Mouse (Mus musculus): Measurements from ENCODE around the gene Ino80b. TPM values are rescaled to one million over a fixed set of nuclear protein-coding genes. Genes with fewer than 3 reads are reported as not detected.

Gene Ino80b
- total RNA-seq, 2 experiments from 2014 or later = 20.1 to 20.7 TPM

DNA sequence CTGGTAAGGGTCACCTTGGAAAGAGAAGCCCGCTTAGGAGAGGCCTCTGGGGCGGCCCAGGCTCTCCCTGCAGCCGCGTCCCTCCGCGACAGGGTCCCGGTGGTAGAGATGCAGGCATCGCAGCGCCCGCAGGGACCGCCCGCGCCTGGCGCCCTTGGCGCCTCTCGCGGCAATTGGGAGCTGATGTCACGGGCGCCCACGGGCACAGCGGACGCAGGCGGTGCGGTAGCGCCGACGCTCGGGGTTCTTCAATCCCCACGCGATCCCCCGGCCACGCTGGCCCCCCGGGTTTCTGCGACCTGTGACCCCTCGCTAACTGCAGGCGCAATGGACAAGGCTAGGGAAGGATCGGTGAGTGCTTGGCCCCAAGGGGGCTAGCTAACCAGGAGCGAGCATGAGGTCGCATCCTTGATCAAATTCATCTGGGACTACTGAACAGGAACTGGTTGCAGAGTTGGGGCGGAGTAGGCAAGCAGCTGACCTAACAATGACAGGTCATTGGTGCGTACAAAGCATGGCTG lies 17.0 kb upstream of the Ino80b start:
- DNase-seq (ENCODE audit: low spot score in 2 of 2) = no peak

DNA sequence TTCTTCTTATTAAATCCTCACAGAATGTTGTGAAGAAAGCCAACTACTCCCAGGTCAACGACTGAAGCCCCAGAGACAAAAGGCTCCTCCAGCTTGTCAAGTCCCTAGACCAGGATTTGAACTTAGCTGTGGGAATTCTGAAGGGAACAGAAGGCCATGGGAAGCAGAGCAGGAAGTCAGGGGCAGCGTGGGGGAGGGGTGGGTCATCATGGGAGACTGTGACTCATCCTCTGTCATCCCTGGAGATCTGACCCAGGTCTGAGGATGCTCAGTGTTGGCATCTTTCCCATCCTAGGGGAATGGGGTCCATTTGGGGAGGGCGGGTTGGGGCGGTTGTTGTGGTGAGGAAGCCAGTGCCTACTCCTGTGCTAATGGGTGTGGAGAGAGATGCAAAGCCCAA lies 16.4 kb upstream of the Ino80b start:
- DNase-seq (ENCODE audit: low spot score in 2 of 2) = no peak

DNA sequence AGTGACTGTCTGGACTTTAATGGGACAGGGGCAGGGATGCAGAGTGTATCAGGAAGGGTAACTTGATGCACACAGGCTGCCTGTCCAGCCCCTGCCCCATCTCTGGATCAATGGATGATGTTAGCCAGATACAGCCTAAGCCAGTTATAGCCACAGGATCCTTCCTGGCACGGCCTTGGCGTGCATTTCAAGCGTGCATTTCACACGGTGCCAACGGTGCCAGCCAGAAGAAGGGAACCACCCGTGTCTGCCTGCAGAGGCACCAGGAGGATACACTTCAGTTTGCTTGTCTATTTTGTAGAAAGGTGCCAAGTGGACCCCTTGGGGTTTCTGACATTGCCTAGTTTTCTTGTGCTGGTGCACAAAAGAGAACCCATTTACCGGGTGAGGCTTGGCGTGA lies 14.8 kb upstream of the Ino80b start:
- no peak for DNase-seq (ENCODE audit: low spot score in 2 of 2)

DNA sequence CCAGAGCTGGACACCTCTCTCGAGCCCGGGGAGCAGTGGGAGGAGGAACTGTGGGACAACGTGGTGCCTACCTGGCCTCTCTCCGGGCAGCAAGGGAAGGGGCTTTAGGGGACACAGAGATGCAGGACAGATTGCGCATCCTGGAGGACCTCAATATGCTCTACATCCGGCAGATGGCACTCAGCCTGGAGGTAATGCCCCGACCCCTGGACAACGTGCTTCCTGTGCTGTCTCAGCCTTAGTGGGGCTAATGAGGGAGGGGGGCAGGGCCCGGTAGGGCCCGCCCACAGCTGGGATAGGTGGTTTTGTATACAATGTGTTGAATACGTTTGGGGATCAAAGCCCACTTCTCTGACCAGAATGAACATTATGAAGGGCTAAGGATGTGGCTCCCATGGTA lies 12.8 kb upstream of the Ino80b start:
- DNase-seq (ENCODE audit: low spot score in 2 of 2) = no peak

- peak; percentile 84 to 88 for DNase-seq (ENCODE audit: low spot score in 2 of 2)
Measured at GRCm38 (mm10) chr6:83137576-83137950, 12.3 kb upstream of the Ino80b start.

DNA sequence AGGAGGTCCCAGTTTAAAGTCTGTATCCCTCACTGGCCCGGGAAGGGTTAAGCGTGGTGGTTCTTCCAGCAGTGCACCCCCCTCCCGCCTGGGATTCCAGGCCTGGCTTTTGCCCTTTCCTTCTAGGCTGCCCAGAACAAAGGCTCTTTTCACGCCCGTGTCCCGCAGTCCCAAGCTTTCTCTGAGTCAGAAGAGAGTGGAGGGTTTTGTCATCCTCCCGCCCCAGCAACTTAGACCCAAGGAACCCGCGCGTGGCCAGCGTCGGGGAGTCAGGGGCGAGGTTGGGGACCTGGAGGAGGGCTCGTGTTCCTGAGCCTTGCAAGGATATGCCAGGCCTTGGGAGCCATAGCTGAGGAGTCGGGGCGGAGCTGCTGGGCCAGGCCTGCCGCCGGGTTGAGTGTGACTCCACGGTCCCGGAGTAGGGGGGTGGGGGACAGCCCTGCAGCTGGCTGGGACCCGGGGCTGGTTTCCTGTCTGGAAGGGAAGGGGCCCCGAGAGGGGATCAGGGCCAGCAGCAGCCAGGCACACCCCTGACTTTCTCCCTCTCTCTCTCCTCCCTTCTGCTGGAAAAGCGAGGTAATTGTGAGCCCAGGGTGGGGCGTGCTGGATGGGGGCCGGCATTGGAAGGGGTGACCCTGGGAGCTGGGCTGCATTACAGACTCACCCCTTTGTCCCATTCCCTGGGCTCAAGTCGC lies 11.8 kb upstream of the Ino80b start:
- DNase-seq (ENCODE audit: low spot score in 2 of 2) = peak; percentile 61 to 65

- no peak for DNase-seq (ENCODE audit: low spot score in 2 of 2)
Measured at GRCm38 (mm10) chr6:83136291-83136880, 11.2 kb upstream of the Ino80b start.

GRCm38 (mm10) chr6:83135571-83136161 lies 10.4 kb upstream of the Ino80b start:
- DNase-seq (ENCODE audit: low spot score in 2 of 2) = no peak

- no peak for DNase-seq (ENCODE audit: low spot score in 2 of 2)
Measured at GRCm38 (mm10) chr6:83134951-83135513, 9.8 kb upstream of the Ino80b start, which contains the start of gene Rtkn. TSS of gene Rtkn (plus strand) at chr6:83135463.

DNA sequence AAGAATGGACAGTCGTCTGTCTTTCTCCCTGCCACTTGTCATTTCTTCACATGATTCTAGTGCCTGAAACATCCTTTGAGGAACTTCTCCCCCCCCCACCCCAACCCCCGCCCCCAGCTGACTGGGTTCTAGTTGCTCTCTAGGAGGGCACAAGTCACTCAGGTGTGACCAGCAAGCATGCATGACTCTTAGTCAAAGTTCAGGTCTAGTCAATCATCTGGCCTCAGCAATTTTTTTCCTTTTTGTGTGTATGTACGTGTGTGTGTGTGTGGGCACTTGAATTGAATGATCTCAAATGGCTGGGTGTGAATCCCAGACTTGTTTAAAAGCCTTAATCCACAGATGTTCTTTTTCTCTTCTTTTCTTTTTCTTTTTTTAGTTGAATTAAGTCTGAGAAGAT lies 9.0 kb upstream of the Ino80b start:
- no peak for DNase-seq (ENCODE audit: low spot score in 2 of 2)

GRCm38 (mm10) chr6:83132176-83132919 lies 7.1 kb upstream of the Ino80b start:
- no peak for DNase-seq (ENCODE audit: low spot score in 2 of 2)

DNA sequence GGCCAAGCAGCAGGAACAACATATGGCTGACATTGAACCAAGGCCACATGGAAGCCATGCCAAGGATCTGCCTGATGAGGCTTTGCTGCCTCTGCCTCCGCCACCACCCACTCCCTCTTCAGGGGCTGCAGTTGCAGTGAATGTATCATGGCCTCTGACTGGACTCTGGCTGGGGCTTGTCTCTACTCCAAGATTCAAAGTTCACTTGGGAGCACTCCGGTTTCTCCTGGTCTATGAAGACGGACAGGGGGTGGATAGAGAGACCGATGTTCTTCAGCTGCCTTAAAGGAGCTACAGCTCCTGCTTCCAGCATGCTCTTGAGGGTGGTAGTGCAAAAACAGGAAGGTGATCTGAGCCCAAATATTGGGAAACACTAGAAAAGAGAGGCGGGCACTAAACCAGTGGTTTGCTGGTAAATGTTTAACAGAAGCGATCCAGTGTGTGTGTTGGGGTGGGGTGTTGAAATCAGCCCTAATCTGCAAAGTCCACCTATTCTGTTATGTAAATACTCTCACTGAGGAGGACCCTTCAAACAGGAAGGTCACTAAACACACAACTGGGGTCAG lies 6.3 kb upstream of the Ino80b start:
- DNase-seq (ENCODE audit: low spot score in 2 of 2) = no peak

GRCm38 (mm10) chr6:83127419-83127818 lies 2.2 kb upstream of the Ino80b start:
- no peak for DNase-seq (ENCODE audit: low spot score in 2 of 2)

DNA sequence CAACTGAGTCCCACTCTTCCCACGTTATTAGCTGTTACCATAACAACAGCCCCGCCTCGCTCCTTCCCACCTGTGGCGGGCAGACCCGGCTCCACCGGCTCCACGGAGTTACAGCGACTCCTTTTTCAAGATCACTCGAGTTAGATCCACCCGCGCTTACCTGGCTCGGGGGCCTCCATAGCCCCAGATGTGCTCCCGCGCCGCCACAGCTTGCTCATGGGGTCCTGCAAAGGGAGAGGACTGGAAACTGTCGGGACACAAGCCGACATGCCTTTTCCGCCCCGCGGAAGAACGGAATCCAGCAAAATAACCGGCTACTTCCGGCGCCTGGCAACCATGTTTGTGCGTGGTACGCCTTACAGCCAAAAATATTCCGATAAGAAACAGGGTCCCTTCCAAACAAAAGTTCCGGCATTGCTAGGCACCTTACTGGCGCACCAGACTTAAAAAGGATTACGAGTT lies 349 bp downstream of the Ino80b start:
- DNase-seq (ENCODE audit: low spot score in 2 of 2) = peak; percentile 81 to 88

- DNase-seq (ENCODE audit: low spot score in 2 of 2) = no peak
Measured at GRCm38 (mm10) chr6:83122961-83123360, 2.3 kb downstream of the Ino80b start.

- DNase-seq (ENCODE audit: low spot score in 2 of 2) = peak in 1 of 2 experiments; percentile 54
Measured at GRCm38 (mm10) chr6:83121863-83122710, 3.1 kb downstream of the Ino80b start.

DNA sequence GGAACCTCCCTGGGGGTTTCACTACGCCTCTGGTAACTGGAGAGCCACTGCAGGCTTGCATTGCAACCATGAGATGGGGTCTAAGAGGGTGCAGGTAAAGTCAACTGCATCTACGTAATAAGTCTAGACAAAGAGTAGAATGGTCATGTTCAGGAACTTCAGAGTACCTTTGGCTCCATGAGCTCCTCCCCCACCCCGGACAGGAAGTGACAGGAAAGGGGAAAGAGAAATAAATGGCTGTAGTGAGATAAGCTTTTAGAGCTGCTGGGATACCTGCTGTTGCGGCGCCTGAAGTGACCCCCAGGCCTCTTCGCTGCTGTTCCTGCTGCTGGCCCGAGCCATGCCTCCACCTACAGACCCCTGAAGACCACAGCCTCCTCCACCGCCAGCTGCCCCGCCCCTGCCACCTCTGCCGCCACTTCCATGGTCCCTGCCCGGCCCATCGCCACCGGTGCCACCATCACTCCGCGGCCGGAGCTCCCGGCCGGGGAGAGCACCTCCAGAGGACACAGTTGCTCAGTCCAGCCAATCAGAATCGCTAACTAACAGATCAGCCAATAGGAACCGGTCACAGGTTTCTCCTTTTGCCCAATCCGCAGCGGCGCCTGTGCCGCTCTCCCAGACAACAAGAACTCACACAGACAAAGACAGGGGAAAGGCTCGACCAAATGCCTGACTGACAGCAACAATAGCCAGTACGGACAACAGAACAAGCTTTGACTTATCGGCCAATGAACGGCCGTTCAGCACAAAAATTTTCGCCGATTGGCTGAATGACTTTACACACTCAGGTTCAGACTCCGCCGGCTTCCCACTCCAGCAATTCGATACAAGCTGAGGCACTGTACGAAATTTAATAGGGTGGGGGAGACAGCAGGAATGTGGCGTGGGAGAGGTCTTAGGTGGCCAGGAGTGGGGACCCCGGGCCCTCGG lies 4.0 kb downstream of the Ino80b start, which contains the start of gene Wbp1:
TSS of gene Wbp1 (minus strand) at position 630 of the 933 bp plus-strand sequence.
- DNase-seq (ENCODE audit: low spot score in 2 of 2) = peak; percentile 77 to 85

GRCm38 (mm10) chr6:83119734-83120051 lies 5.5 kb downstream of the Ino80b start:
- DNase-seq (ENCODE audit: low spot score in 2 of 2) = peak in 1 of 2 experiments; percentile 29
